Mouse (Mus musculus): ENCODE results near the gene Pax3. TPM values are rescaled to one million over a fixed set of nuclear protein-coding genes. Genes with fewer than 3 reads are reported as not detected.

Pax3 gene
- polyA plus RNA-seq (2014; fragmentation: Illumina TruSeq; extraction: RNeasy Lipid Tissue Mini Kit (QIAGEN cat#74804); ENCODE audit: low replicate concordance): not detected

GRCm38 (mm10) chr1:78196751-78197311 is at the start of gene Pax3:
Gene Pax3, minus strand, starts transcription at chr1:78197134.

Other genes with a start within 250 kb of the Pax3 start
- gene Sgpp2, start 113.2 kb upstream of the Pax3 start, polyA plus RNA-seq (2014; fragmentation: Illumina TruSeq; extraction: RNeasy Lipid Tissue Mini Kit (QIAGEN cat#74804); ENCODE audit: low replicate concordance): 87.4 TPM